Mouse (Mus musculus) frontal cortex, postnatal 10 days (tissue): ENCODE measurements at regions not wholly inside any gene's neighbourhood (a gene's known extent, or its start where the extent isn't known, plus 50 kb on each side); places are given as distances from the start of the nearest gene placed in this dataset.
"Not testable (repeated sequence)": the region's sequence is repeated elsewhere in the genome, so short reads cannot be mapped to it uniquely, and the experiment has no call there.

Experiments used
- DNase-seq, 2 experiments: peaks; one replicate each; pipeline ENCODE4 v3.0.0; 2022; ENCODE audit warnings: low spot score in 2 of 2, mixed read lengths in 1 of 2

DNA sequence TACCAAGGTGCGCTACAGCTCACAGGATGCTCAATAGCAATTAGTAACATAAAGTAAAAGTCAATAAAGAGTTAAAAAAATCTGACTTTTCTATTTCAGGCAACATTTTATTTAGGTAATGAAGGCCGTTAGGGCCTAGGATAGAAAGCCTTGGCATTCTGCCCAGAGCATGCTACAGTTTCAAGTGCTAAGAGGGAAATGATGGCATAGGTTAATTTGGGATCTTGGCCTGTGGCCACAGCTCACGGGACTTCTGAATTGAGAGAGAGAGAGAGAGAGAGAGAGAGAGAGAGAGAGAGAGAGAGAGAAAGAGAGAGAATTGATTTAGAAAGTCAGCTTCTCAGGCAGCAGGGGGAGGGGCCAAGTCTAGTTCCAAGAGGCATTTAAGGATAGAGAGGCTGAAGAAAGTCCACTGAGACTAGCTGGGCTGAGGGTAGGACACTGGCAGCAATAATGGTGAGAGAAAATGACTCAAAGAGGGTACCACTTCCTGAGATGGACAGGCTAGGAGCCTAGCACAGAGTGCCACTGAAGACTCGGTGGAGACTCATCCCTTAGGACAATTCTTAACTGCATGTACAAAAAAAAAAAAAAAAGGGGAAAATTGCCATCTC lies 52.6 kb upstream of the Klf14 start:
- DNase-seq: peak in 1 of 2 experiments; percentile 35

DNA sequence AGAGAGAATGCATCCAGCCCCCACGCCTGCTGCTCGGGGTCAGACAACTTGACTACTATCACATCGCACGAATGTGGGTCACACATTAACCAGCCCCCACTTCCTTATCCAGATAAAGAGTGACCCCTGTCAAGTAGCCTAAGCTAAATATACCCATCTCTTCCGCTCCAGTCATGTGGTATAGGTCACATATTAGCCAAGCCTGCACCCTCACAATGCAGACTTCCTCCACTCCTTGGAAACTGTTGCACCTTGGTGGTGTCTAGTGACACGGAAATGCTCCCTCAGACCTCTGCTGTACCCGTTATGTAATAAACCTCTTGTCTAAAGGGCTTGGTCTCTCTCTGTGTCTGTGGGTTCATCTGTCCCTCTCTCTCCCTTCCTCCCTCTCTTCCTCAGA lies 57.7 kb upstream of the Klf14 start:
- no peak for DNase-seq

DNA sequence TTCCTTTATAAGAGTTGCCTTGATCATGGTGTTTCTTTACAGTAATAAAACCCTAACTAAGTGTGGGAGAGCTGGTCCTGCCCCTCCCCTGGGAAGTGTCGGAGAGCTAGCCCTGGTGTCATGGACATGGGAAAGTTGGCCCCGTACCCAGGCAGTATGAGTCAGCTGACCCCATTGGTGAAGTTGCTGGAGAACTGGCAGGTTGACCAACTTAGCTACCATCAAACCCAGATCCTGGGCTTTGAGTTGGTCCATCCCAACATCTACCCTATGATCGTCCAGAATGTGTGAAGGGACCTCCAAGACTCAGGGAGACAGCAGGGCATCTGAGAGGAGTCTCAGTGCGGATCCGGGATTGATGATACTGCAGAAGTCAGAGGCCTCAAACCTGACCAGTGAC lies 62.9 kb upstream of the Klf14 start:
- DNase-seq: no peak

DNA sequence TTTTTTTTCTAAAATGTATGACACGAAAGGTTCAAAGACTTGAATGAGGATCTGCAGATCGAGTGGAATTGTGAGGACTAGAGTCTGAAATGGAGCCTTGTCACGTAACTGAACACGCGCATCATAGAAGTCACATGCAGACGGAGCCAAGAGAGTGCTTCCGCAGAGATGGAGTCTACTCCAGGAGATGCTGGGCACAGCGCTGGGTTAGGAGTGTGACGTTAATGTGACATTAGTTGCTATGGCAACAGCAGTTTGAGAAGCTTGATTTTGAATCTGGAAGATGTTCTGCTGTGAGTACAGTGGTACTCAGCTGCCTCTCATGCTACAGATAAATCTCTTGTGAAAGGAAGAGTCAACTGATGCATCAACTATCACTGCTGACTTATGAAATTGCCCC lies 70.9 kb upstream of the Klf14 start:
- peak; percentile 45 to 66 for DNase-seq

DNA sequence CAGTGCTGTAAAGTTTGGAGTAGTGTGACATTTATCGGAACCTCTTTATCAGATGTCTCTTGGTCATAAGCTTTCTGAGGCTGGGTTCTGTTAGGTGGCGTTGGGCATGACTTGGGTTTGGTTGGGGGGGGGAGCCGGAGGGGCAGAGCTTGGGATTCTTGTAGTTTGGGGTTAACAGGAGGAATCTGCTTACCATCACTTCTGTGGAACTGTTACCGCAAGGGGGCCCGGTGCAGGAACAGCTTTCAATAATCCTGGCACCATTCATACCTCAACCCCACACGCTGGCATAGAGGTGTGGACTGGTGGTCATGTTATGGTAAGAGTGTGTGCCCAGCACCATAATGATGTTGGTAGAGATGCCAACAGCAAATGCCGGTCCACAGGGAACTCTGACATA lies 72.1 kb upstream of the Klf14 start:
- no peak for DNase-seq

DNA sequence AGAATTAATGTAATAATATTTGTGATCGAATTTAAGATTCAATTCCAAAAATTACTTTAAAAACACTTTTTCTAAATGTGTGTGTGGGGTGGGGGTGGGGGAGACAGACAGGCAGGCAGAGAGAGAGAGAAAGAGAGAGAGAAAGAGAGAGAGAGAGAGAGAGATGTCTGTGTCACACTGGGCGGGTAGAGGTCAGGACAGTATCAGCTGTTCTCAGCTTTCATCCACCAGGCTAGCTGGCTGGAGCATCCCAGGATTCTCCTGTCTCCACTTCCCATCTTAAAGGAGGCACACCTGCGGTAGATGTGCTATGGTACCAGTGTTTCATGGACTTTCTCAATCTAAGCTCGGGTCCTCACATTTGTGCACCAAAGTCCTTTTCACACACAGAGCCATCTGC lies 73.3 kb upstream of the Klf14 start:
- DNase-seq: no peak

DNA sequence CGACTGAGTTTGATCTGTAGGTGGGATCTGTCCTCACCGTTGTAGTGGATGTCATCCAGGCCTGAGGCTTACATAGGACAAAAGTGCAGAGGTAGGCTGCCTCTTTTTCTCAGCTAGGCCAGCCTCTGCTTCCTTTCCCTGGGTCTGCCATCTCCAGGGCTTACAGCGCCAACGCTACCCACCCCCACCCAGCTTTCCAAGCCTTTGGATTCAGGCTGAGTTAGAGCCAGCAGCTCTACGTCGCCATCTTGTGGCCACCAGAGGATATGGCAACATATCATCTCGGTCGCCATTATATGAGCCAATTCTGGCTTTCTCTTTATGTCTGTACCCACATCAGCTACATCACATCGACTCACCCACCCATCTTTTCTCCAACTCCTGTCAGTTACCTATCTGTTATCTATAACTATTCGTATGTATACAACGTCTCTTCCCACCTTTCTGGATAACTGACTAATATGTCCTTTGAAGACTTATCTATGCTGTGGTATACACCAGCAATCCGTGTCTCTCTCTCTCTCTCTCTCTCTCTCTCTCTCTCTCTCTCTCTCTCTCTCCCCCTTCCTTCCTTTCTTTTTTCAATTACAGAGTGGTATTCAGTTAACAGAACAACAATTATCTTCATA lies 74.2 kb upstream of the Klf14 start:
- peak in 1 of 2 experiments; percentile 54 for DNase-seq

DNA sequence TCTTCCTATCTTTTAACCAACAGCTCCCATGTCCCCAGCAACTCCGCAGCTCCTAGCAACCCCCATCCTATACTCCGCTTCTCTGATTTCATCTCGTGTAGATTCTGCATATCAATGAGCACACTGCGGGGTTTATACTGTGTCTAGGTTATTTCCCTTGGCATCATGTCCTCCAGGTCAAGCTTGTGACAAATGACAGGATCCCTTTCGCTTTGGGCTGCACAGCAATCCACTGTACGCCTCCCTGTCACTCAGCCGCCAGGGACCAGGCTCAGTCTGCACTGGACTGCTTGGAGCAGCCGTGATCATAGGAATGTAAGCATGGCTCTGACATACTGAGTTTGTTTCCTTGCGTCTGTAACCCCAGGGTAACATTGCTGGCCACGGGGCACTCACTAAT lies 75.9 kb upstream of the Klf14 start:
- no peak for DNase-seq

DNA sequence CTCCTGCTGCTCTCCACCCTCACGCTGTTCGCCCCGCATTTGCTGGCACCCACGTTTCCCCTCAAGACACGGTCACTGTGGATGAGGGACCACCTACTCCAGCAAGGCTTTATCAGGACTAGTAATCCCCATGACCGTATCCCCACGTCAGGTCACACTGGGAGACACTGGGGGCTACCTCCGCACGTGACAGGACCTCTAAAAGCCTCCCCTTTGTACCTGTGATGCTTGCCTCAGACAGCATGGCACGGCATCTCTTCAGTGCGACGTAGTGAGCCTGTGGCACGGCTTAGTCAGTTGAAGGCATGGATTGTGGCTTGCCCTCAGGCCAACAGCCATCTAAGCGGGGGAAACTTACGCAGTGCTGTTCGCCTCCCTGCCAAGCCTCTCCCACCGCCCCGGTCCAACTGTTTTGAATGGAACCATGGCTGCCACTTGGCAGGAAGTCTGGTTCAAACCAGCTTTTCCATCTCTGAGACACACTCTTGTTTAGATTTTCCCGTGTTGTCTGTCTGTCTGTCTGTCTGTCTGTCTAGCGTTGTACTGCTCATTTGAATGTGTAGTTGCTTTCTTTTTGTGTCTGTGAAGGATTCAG lies 79.0 kb upstream of the Klf14 start:
- no peak for DNase-seq

DNA sequence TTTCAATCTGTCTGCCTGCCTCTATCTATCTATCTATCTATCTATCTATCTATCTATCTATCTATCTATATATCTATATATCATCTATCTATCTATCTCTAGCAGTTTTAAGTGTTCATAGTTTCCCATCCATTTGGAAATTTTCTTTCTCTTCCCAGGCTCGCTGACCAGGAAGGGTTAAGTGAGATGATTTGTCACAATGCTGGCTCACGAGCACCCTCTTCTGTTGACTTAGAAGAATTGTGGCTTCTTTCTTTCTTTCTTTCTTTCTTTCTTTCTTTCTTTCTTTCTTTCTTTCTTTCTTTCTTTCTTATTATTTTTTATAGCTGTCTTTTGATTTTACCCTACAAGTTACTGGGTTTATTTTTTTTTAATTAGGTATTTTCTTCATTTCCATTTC lies 79.6 kb upstream of the Klf14 start:
- DNase-seq: not testable (repeated sequence)

DNA sequence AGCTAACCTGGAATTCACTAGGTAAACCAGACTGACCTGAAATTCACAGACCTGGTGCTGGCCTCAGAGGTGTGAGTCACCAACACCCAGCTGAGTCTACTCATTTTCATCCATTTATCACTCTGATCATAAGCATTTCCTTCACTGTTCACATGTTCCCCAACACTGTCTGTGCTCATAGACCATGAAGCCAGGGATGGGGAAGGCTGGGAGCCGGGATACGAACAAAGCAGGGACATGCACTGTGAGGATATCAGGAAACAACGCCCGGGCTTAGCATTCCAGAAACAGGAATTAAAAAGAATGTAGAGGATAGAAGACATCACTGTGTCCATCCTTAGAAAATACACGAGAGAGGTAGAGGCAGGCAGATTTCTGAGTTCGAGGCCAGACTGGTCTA lies 80.6 kb upstream of the Klf14 start:
- DNase-seq: no peak

DNA sequence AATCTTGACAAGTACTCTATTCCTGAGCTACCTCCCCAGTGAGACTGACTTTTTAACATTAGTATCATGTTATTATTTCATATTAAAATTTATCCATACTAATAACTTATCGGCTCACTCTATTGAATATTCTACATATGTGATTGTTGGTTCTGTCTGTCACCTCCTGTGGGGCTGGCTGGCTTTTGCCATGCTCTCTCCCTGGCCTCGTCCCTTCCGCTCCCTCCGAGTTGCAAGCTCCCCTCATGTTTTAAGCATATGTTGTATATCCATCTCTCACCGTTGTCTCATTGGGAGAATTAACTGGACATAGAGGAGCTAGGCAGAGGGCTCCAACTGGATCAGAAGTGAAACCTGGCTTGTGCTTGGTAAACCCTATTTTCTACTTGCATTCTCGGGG lies 81.9 kb upstream of the Klf14 start:
- no peak for DNase-seq

DNA sequence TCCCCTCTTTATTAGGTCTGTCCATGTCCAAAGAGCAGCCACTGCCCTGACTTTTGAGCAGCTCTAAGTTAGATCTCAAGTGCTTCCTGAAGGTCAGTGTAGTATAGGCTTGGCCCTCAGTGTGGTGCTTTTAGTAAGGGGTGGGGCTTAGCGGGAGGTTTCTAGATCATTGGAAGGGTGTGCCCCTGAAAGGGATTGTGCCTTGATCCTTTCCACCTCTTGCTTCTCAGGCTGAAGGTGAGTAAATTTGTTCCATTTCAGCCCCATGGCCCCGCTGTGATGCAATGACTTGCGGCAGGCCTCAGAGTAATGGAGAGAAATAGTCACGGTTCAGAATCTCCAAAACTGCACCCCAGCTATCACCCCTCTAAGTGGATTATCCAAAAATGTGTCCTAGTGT lies 84.5 kb upstream of the Klf14 start:
- DNase-seq: no peak

DNA sequence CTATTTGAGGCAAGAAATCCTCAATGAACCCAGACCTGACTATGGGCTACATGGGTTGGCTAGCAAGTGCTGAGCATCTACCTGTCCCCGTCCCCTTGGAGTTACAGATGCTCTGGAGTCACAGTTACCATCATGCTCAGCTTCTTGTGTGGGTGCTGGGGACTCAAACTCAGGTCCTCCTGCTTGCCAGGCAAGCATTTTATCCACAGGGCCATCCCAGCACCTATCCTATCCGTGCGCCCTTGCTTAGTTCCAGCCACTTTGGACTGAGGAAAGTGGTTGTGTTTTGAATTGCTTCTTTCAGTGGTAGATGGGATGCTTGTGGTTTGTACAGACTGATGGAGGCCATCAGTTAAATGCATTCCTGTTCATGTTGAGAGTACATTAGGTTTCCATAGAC lies 85.0 kb upstream of the Klf14 start:
- no peak for DNase-seq

DNA sequence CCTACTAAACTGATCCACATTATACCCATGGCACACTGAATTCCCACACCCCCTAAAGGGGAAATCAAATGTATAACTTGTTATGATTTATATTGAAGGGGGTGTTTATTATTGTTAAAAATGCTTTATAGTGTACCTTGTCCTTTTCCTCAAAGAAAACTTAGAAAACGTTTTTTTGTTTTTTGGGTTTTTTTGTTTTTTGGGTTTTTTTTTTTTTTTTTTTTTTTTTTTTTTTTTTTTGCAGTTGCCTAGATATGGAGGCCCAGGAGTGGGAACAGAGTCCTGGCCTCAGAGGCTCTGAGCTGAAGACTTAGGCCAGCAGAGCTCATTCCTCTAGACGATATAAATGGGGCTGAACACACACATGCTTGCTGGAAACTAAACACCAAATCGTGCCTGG lies 87.3 kb upstream of the Klf14 start:
- no peak for DNase-seq

DNA sequence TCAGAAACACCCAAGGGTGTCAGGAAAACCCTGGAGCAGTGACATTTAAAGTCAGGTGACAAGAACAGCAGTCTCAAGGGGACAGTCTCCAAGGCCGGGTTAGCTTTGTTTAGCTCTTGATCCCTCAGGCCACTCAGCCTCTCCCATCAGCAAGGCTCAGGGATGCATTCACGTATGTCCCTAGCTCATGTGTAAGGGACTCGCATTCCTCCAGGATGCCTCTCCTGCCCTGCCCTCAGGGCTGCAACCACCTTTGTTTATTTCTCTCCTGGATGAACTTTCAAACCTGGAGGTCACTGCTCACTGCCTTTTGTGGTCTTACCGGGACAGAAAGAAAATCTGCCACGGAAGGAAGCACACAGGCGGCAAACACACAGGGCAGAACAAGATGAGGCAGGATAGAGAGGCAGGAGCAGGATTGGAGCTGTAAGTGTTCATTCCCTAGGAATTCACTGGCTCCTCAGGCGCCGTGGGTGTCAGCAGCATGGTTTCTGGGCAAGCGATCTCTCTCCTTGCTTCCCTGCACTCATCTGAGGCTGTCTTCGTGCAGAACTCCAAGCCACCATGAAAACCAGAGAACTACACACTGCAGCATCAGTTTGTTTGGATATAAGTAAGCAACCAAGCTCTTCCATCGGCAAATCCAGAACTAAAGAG lies 90.2 kb upstream of the Klf14 start:
- no peak for DNase-seq

DNA sequence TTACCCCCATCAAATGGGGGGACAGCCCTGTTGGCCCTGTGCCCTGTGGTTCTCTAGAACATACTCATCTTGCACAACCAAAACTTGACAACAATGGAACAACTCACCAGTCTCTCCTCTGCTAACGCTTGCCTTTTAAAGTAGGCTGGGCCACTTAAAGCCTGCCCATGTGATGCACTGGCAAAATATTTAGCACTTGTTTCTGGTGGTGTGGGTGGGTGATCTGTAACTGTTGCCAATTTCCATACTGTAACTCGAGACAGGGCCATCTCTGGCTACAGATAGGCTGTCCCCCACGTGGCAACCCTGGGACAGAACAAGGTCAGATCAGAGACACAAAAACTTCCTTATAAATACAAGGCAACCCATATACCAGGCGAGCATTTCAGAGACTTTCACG lies 92.0 kb upstream of the Klf14 start:
- DNase-seq: no peak

DNA sequence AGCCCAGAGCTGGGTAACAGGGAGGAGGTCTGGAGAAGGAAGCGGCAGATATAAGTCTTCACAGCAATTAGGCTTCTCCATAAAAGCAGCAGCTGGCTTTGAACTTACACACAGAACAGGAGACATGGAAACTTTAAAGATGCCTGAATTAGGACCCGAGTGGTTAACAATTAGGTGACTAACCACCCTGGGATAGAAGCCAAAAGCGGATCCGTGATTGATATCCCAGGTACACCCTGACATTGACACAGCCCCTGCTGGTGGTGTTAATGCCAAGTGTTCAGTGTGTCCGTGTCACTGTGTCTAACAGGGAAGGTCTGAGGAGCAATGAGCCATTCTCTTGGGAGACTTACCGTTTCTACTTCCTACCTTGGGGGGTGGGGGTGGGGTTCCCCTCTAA lies 92.9 kb upstream of the Klf14 start:
- no peak for DNase-seq

DNA sequence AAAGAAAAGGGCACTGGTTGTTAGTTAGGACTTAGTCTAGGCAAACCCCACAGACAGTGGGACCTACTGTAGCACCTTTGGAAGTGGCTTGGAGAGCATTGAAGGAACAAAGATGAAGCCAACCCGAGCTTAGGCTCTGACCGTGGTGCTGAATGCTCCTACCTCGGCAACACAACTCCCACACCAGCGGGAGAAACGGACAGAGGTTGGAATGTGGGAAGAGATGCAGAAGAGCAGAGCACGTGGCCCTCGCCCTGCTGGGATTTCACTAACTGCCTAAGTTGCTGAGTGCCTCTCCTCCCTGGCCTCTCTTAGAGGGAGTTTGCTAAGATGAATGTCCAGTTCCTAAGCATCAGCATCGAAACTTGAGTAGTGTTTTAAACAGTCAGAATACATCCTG lies 94.1 kb upstream of the Klf14 start:
- no peak for DNase-seq

DNA sequence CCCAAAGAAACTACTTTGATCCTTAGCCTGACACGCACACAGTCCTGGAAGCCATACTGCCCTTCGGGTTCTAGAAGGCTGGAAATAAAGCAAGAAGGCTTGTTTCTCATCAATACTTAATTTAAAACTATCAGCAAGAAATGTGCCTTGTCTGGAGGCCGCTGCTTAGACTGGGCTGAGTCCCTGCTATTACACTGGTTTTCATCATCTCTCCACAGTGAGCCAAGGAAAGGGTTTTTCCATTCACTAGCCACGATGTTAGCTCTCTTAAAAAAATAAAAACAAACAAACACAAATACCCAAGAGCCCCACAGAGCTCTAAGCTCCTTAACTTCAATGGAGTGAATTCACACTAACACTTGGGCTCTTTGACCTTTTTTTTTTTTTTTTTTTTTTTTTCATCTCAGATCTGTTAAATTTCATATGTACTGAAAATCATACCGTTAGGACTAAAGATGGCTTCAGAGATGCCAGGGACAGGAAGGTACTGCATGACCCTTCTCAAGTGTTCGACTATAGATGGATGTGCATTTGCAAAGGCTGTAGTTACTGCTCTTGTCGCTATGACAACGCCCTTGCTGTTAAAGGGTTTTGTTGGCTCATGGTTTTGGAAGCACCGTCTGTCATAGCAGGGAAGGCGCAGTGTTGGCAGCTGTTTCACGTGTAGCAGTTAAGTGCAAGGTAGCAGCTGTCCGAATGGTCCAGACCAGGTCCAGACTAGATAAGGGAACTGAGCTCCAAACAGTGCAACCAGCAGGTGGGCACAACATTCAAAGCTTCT lies 98.1 kb upstream of the Klf14 start:
- DNase-seq: no peak

DNA sequence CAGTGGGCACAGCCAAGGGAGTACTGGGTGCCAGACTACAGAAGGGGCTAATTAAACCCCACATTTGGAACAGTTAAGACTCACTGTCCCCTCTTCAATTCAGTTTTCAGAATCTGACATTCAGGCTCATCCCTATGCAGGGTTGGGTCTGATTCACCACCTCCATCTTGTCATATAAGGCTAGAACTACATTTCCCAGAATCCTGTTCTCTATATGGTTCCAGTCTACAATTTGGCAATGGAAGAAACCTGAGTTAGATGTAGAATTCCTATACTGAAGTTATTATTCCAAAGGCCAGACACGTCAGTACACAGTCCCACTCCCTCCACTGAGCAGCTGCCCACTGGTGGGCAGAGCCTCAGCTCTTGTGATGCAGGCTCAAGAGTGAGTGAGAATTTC lies 99.4 kb upstream of the Klf14 start:
- DNase-seq: no peak

DNA sequence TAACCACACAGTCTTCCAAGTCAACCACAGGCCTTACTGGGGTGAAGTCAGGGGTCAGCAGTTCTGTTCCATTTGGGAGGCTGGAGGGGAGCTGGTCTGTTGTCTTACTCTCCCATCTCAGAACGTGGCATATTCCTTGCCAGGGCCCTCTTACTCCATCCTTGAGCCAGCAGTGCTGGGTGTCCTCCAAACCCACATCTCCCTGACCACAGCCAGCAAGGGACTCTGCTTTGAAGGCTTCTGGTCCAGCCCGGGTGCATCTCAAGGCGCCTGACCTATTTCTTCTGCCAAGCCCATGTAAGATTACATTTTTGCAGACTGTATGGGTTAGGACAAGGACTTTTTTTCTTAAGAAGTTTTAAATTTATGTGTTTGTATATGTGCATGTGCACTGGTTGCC lies 100.1 kb upstream of the Klf14 start:
- DNase-seq: no peak
